Mouse (Mus musculus) liver, adult 2 months (tissue): ENCODE results near the gene Ofcc1. TPM values are rescaled to one million over a fixed set of nuclear protein-coding genes. Genes with fewer than 3 reads are reported as not detected.
A peak's percentile ranks its signal among the peaks of the same experiment; 100 is the strongest.

Experiments used
- DNase-seq: peaks from one replicate; pipeline ENCODE4 v3.0.0-alpha.2; 2011; ENCODE audit warnings: low read depth, low spot score; ENCODE audit errors: extremely low read depth
- H3K27ac ChIP-seq: fragments of 200-500 bp; replicated peaks from 2 replicates; pipeline ENCODE4 v1.5.1; 2012; ENCODE audit warnings: low read depth, mild to moderate bottlenecking, control low read depth, inconsistent platforms, low read length; ENCODE audit not compliant: insufficient read depth
- H3K27me3 ChIP-seq: fragments of 200-500 bp; 2 replicates; pipeline ENCODE4 v1.6.1; 2012; ENCODE audit warnings: mild to moderate bottlenecking, moderate library complexity, low read length, inconsistent platforms; ENCODE audit not compliant: control insufficient read depth, insufficient read depth
- H3K36me3 ChIP-seq: fragments of 200-500 bp; 2 replicates; pipeline ENCODE4 v1.6.1; 2012; ENCODE audit warnings: low read length, inconsistent platforms; ENCODE audit not compliant: control insufficient read depth, insufficient read depth
- H3K4me1 ChIP-seq: fragments of 200-500 bp; 2 replicates; pipeline ENCODE4 v1.6.1; 2011; ENCODE audit warnings: low read length; ENCODE audit not compliant: control insufficient read depth, insufficient read depth
- H3K4me3 ChIP-seq: fragments of 200-500 bp; 2 replicates; pipeline ENCODE4 v1.5.1; 2011; ENCODE audit warnings: low read depth, mild to moderate bottlenecking, control low read depth, low read length, moderate library complexity; ENCODE audit not compliant: insufficient read depth
- H3K79me2 ChIP-seq: fragments of 200-500 bp; 2 replicates; pipeline ENCODE4 v1.6.1; 2012; ENCODE audit warnings: inconsistent platforms, mild to moderate bottlenecking, low read length, moderate library complexity; ENCODE audit not compliant: control insufficient read depth, insufficient read depth
- H3K9ac ChIP-seq: fragments of 200-500 bp; 2 replicates; pipeline ENCODE4 v1.6.1; 2012; ENCODE audit warnings: low read depth, mild to moderate bottlenecking, control low read depth, inconsistent platforms, low read length
- CTCF ChIP-seq: fragments of 200-500 bp; IDR thresholded peaks from 2 replicates; pipeline ENCODE4 v1.5.1; 2011; ENCODE audit warnings: low read depth, low read length, control low read depth
- POLR2A ChIP-seq: fragments of 200-500 bp; IDR thresholded peaks from 2 replicates; pipeline ENCODE4 v1.6.1; 2011; ENCODE audit warnings: low read length, control low read depth; ENCODE audit not compliant: insufficient read depth; ENCODE audit errors: extremely low read depth
- WGBS: fragments of 180-500 bp; shearing (Covaris S2); methylation state at CpG from one replicate; pipeline ENCODE4 v1.1.7; 2018; 5-methylcytosine and 5-hydroxymethylcytosine counted together
- polyA plus RNA-seq: library from polyadenylated mRNA; depleted of rRNA; stranded (reverse); fragments of >200 nt; gene quantifications from 2 replicates; pipeline ENCODE4 v1.2.3, GENCODE M21; 2012
- total RNA-seq: library from RNA; depleted of rRNA; stranded (reverse); fragments of >200 nt; gene quantifications from 2 replicates; pipeline ENCODE4 v1.2.3, GENCODE M21; 2014

The Ofcc1 gene
- total and polyA plus RNA-seq, 2 experiments, result not detected

- TF ChIP-seq CTCF, result no peak
- TF ChIP-seq POLR2A, result no peak
- Histone ChIP-seq H3K36me3 (no peaks in the 10 kb centered on the region), H3K27me3 (no peaks in the 10 kb centered on the region), H3K4me3 (no peak overlapping the region), H3K79me2 (no peaks in the 10 kb centered on the region), H3K27ac (no peak overlapping the region), H3K9ac (no peak overlapping the region), H3K4me1 (no peaks in the 10 kb centered on the region)
- 81% methylated on average over 4 of the region's 4 CpGs for WGBS
- no peak for DNase-seq
Measured at GRCm38 (mm10) chr13:40364855-40365254, 3.6 kb upstream of the Ofcc1 start.

- Histone ChIP-seq H3K36me3 (no peaks in the 10 kb centered on the region), H3K9ac (no peak overlapping the region), H3K27ac (no peak overlapping the region), H3K4me1 (no peaks in the 10 kb centered on the region), H3K79me2 (no peaks in the 10 kb centered on the region), H3K27me3 (no peaks in the 10 kb centered on the region), H3K4me3 (no peak overlapping the region)
- DNase-seq, result no peak
- no peak for TF ChIP-seq POLR2A
- WGBS, result 55% methylated on average over 4 of the region's 4 CpGs
Measured at GRCm38 (mm10) chr13:40360692-40361091, 558 bp downstream of the Ofcc1 start.

GRCm38 (mm10) chr13:40347045-40347444, 14.2 kb downstream of the Ofcc1 start:
- no peaks in the 10 kb centered on the region for H3K79me2 ChIP-seq
- no peaks in the 10 kb centered on the region for H3K27me3 ChIP-seq
- H3K9ac ChIP-seq, result no peak overlapping the region
- DNase-seq, result no peak
- no peak overlapping the region for H3K27ac ChIP-seq
- H3K4me3 ChIP-seq, result no peak overlapping the region
- H3K36me3 ChIP-seq, result no peaks in the 10 kb centered on the region
- no peak for TF ChIP-seq POLR2A
- no peak for TF ChIP-seq CTCF
- WGBS, result 92% methylated on average over 2 of the region's 2 CpGs
- no peaks in the 10 kb centered on the region for H3K4me1 ChIP-seq

GRCm38 (mm10) chr13:40323301-40323700, 37.9 kb downstream of the Ofcc1 start:
- Histone ChIP-seq H3K27ac (no peak overlapping the region), H3K79me2 (no peaks in the 10 kb centered on the region), H3K4me3 (no peak overlapping the region), H3K36me3 (no peaks in the 10 kb centered on the region), H3K9ac (no peak overlapping the region), H3K27me3 (no peaks in the 10 kb centered on the region), H3K4me1 (no peaks in the 10 kb centered on the region; the same call in 1 of the 2 replicates)
- DNase-seq, result no peak
- WGBS, result 78% methylated on average over 5 of the region's 5 CpGs
- TF ChIP-seq CTCF (no peak), POLR2A (no peak)

- Histone ChIP-seq H3K4me1 (peaks cover 2% of the 10 kb centered on the region; the same call in 1 of the 2 replicates), H3K27me3 (no peaks in the 10 kb centered on the region), H3K36me3 (no peaks in the 10 kb centered on the region), H3K4me3 (no peak overlapping the region), H3K79me2 (no peaks in the 10 kb centered on the region), H3K27ac (no peak overlapping the region), H3K9ac (no peak overlapping the region)
- DNase-seq, result no peak
- TF ChIP-seq POLR2A (no peak), CTCF (no peak)
- WGBS, result 71% methylated on average over 6 of the region's 6 CpGs
Measured at GRCm38 (mm10) chr13:40320814-40321525, 40.3 kb downstream of the Ofcc1 start.

- Histone ChIP-seq H3K27me3 (no peaks in the 10 kb centered on the region), H3K36me3 (no peaks in the 10 kb centered on the region), H3K4me3 (no peak overlapping the region), H3K9ac (no peak overlapping the region), H3K79me2 (no peaks in the 10 kb centered on the region), H3K4me1 (peaks cover 2% of the 10 kb centered on the region; the same call in 1 of the 2 replicates), H3K27ac (no peak overlapping the region)
- peak; percentile 82 for DNase-seq
- no peak for TF ChIP-seq POLR2A
- TF ChIP-seq CTCF, result no peak
- 28% methylated on average over 2 of the region's 2 CpGs for WGBS
Measured at GRCm38 (mm10) chr13:40317731-40318130, 43.5 kb downstream of the Ofcc1 start.
